Mouse (Mus musculus) hindbrain, embryonic 15.5 days (tissue): ENCODE measurements around the gene Spcs2. TPM values are rescaled to one million over a fixed set of nuclear protein-coding genes. Genes with fewer than 3 reads are reported as not detected.

Experiments used
- ATAC-seq: fragments of 200-750 bp; cut with Nextera tagmentation; 2 replicates; pipeline ENCODE4 v1.8.0; 2017; ENCODE audit warnings: low read depth, moderate number of reproducible peaks, moderate TSS enrichment; ENCODE audit not compliant: low FRiP score
- H3K27ac ChIP-seq: fragments of 300-500 bp; sonication (generic); replicated peaks from 2 replicates; pipeline ENCODE4 v1.5.1; 2015; ENCODE audit warnings: mild to moderate bottlenecking, inconsistent platforms
- H3K27me3 ChIP-seq: fragments of 300-500 bp; sonication (generic); 2 replicates; pipeline ENCODE4 v1.6.1; 2015; ENCODE audit warnings: control low read depth, inconsistent platforms
- H3K36me3 ChIP-seq: fragments of 300-500 bp; sonication (generic); 2 replicates; pipeline ENCODE4 v1.6.1; 2015; ENCODE audit warnings: control low read depth, inconsistent platforms
- H3K4me1 ChIP-seq: fragments of 300-500 bp; sonication (generic); replicated peaks from 2 replicates; pipeline ENCODE4 v1.6.1; 2015; ENCODE audit warnings: control low read depth, inconsistent platforms
- H3K4me2 ChIP-seq: fragments of 300-500 bp; sonication (generic); 2 replicates; pipeline ENCODE4 v1.6.1; 2015; ENCODE audit warnings: moderate library complexity, mild to moderate bottlenecking, inconsistent platforms
- H3K4me3 ChIP-seq: fragments of 300-500 bp; sonication (generic); 2 replicates; pipeline ENCODE4 v1.5.1; 2015; ENCODE audit warnings: mild to moderate bottlenecking, inconsistent platforms
- H3K9ac ChIP-seq: fragments of 300-500 bp; sonication (generic); 2 replicates; pipeline ENCODE4 v1.6.1; 2015; ENCODE audit warnings: inconsistent platforms
- H3K9me3 ChIP-seq: fragments of 300-500 bp; sonication (generic); 2 replicates; pipeline ENCODE4 v1.6.1; 2016; ENCODE audit warnings: control low read depth, inconsistent platforms
- WGBS: fragments of 180-500 bp; shearing (Covaris S2); methylation state at CpG from one replicate; pipeline ENCODE4 v1.1.7; 2015; 5-methylcytosine and 5-hydroxymethylcytosine counted together
- polyA plus RNA-seq: library from polyadenylated mRNA; unstranded; fragments of >200 nt; fragmentation: Nextera tagmentation; extraction: Ambion mirVana; gene quantifications from 2 replicates; pipeline ENCODE4 v1.2.1, GENCODE M21; 2015

The Spcs2 gene
- polyA plus RNA-seq, 1 experiment from 2014 or later = 276 TPM

DNA sequence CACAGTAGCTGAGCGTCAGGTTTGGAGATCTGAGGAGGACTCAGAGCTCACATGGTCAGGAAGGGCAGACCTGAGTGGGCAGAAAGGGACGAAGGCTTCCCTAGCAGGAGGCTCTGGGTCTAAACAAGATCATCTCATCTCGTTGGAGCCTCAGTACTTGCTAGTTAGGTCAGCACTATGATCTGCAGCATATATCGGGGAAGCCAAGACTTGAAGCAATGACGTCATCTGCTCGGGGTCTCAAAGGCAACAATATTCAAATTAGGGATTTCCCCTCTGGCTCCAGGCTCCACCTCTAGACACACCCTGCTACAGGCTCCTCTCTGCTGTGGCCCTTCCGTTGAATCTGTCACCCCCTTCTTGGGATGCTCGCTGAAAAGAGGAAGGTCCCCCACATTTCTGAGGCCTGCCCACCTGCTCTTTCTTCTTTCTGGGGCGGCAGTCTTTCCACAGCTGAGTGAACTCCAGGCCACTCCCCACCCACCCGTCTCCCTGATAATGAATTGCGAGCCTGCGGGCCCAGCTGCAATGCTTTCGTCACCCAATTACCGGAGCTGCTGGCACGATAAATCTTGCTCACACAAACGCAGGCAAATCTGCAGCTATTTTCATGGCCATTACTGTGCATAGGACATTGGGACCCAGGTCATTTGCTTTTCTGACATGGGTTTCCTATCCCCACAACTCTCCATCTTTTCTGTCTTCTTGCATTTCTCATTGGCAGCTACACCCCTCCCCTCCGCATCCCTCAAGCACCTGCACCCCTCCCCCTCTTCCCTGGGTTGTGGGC, 67.9 kb downstream of the Spcs2 start:
- Histone ChIP-seq H3K27me3 (no peaks in the 10 kb centered on the region), H3K9ac (0 out of 2 replicates have a peak overlapping the region, but pooled peaks have one; percentile 14), H3K4me2 (peak overlapping the region; percentile 41), H3K4me3 (no peak overlapping the region), H3K27ac (peak overlapping the region; percentile 58), H3K4me1 (peaks cover 23% of the 10 kb centered on the region), H3K36me3 (no peaks in the 10 kb centered on the region), H3K9me3 (no peaks in the 10 kb centered on the region)
- peak; percentile 66 for ATAC-seq
- WGBS = 9% methylated on average over 17 of the region's 17 CpGs

DNA sequence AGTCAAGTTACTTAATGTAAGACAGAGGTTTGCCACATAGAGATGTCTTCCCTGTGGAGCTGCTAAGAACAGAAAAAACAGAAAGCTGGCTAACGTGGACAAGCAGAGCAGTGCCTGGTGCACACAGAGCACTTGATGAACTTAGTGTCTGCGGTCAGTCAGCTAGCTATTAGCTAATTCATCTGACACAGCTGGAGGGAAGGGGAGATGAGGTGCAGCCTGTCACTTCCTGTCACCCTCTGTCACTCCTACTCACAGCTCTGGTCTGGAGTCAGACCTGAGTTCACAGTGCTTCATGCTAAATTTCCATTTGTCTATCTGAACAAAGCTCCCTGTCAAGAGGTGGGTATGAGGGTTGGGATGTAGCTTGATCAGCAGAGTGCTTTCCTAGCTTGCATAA, 69.2 kb downstream of the Spcs2 start:
- 57% methylated on average over 2 of the region's 2 CpGs for WGBS

DNA sequence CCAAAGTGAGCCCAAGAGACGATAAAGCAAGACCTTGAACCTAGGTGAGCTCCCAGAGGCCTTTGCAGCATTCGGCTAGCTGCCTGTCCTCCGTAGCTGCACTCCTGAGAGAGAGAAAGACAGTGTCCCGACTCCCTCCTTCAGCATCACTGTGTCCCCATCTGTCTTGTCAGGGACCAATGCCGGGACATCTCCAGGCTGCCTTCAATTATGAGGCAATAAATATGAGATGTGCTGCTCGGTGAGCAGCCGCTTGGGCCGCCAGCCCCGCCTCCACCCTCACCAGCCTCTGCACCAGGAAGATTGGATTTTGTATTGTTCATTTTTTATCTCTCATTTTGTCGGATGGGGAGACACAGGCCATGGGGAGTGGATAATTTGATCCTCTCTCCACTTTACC, 72.4 kb downstream of the Spcs2 start:
- no peaks in the 10 kb centered on the region for H3K36me3 ChIP-seq
- no peak overlapping the region for H3K9ac ChIP-seq
- no peaks in the 10 kb centered on the region for H3K27me3 ChIP-seq
- no peak overlapping the region for H3K27ac ChIP-seq
- H3K4me3 ChIP-seq = no peak overlapping the region
- 54% methylated on average over 10 of the region's 10 CpGs for WGBS
- no peak overlapping the region for H3K4me2 ChIP-seq
- H3K4me1 ChIP-seq = peaks cover 21% of the 10 kb centered on the region
- ATAC-seq = peak; percentile 63; the same call in 1 of the 2 replicates
- no peaks in the 10 kb centered on the region for H3K9me3 ChIP-seq

More for the DNA sequence above, 69.2 kb downstream of the Spcs2 start:
- Histone ChIP-seq H3K4me1 (peaks cover 23% of the 10 kb centered on the region), H3K4me2 (no peak overlapping the region), H3K36me3 (no peaks in the 10 kb centered on the region), H3K4me3 (no peak overlapping the region), H3K27me3 (no peaks in the 10 kb centered on the region), H3K9me3 (no peaks in the 10 kb centered on the region), H3K27ac (no peak overlapping the region), H3K9ac (no peak overlapping the region)
- ATAC-seq = no peak

DNA sequence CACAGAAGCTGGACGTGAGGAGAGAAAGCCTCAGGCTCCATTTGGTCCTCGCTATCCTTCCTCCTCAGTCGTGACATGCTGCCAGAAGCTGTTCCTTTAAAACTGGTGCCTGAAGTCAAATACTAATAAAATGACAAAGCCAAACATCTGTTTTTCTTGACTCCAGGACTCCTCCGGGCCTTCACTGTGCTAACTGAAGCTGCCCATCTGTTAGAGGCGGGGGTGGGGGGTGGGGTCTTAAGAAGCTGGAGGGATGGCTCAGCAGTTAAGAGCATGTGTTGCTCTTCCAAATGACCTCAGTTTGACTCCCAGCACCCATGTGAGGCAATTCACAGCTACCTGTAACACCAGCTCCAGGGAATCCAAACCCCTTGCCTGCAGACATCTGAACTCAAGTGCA, 74.7 kb downstream of the Spcs2 start:
- no peaks in the 10 kb centered on the region for H3K36me3 ChIP-seq
- H3K27ac ChIP-seq = no peak overlapping the region
- 50% methylated on average over 5 of the region's 5 CpGs for WGBS
- H3K4me3 ChIP-seq = no peak overlapping the region
- H3K4me2 ChIP-seq = no peak overlapping the region
- no peaks in the 10 kb centered on the region for H3K9me3 ChIP-seq
- peaks cover 11% of the 10 kb centered on the region; the same call in 1 of the 2 replicates for H3K4me1 ChIP-seq
- no peaks in the 10 kb centered on the region for H3K27me3 ChIP-seq
- no peak for ATAC-seq
- H3K9ac ChIP-seq = no peak overlapping the region

DNA sequence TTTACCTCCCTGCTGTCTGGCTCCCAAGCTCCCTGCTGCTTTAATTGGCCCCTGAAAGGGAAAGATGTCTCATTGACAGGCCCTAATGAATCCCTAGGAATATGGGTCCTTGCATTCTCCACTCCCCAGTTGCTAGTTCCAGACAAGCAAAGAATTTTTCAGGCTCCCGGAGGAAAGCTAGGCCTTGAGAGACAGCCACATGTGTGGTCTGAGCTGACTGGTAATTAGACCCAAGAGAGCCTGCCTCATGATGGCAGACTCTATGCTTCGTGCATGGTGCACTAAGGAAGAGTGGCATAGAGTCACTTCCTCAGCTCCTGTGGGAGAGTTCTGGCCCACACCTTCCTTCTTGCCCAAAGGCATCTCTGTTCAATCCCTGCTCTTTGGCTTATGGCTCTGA, 75.3 kb downstream of the Spcs2 start:
- ATAC-seq = no peak
- H3K9ac ChIP-seq = no peak overlapping the region
- H3K4me2 ChIP-seq = no peak overlapping the region
- H3K27ac ChIP-seq = no peak overlapping the region
- peaks cover 11% of the 10 kb centered on the region; the same call in 1 of the 2 replicates for H3K4me1 ChIP-seq
- no peaks in the 10 kb centered on the region for H3K27me3 ChIP-seq
- no peaks in the 10 kb centered on the region for H3K9me3 ChIP-seq
- 18% methylated on average over 2 of the region's 2 CpGs for WGBS
- H3K36me3 ChIP-seq = no peaks in the 10 kb centered on the region
- H3K4me3 ChIP-seq = no peak overlapping the region

Other genes starting within 250 kb of the Spcs2 start
- 2.0 and 2.4 TPM in 2 replicates for gene Tpbgl, start 236.4 kb downstream of the Spcs2 start, polyA plus RNA-seq
- 6.7 and 7.1 TPM in 2 replicates for gene Slco2b1, start 152.1 kb downstream of the Spcs2 start, polyA plus RNA-seq
- gene Olfr520, start 133.2 kb downstream of the Spcs2 start, polyA plus RNA-seq = not detected in 2 replicates
- not detected in 2 replicates for gene Olfr521, start 100.0 kb downstream of the Spcs2 start, polyA plus RNA-seq
- 1.6 and 2.1 TPM in 2 replicates for gene Neu3, start 35.0 kb downstream of the Spcs2 start, polyA plus RNA-seq
- gene Xrra1, start 4.3 kb downstream of the Spcs2 start, polyA plus RNA-seq = 0.80 and 1.1 TPM in 2 replicates
- 4.6 and 4.9 TPM in 2 replicates for gene Rnf169, start 117.0 kb upstream of the Spcs2 start, polyA plus RNA-seq
- 0.71 and 1.3 TPM in 2 replicates for gene Chrdl2, start 142.7 kb upstream of the Spcs2 start, polyA plus RNA-seq